Mouse (Mus musculus) forebrain, embryonic 15.5 days (tissue): ENCODE data around the gene Jund. TPM values are rescaled to one million over a fixed set of nuclear protein-coding genes. Genes with fewer than 3 reads are reported as not detected.

ENCODE experiments used
- ATAC-seq: fragments of 200-750 bp; cut with Nextera tagmentation; replicated peaks from 2 replicates; pipeline ENCODE4 v1.8.0; 2017; ENCODE audit warnings: mild to moderate bottlenecking, moderate TSS enrichment, moderate library complexity
- H3K27ac ChIP-seq: fragments of 300-500 bp; sonication (generic); replicated peaks from 2 replicates; pipeline ENCODE4 v1.5.1; 2015; ENCODE audit warnings: mild to moderate bottlenecking, inconsistent platforms
- H3K27me3 ChIP-seq: fragments of 300-500 bp; sonication (generic); 2 replicates; pipeline ENCODE4 v1.6.1; 2015; ENCODE audit warnings: inconsistent platforms
- H3K36me3 ChIP-seq: fragments of 300-500 bp; sonication (generic); 2 replicates; pipeline ENCODE4 v1.6.1; 2015; ENCODE audit warnings: mild to moderate bottlenecking, inconsistent platforms
- H3K4me1 ChIP-seq: fragments of 300-500 bp; sonication (generic); 2 replicates; pipeline ENCODE4 v1.6.1; 2015; ENCODE audit warnings: inconsistent platforms
- H3K4me2 ChIP-seq: fragments of 300-500 bp; sonication (generic); replicated peaks from 2 replicates; pipeline ENCODE4 v1.6.1; 2015; ENCODE audit warnings: mild to moderate bottlenecking, inconsistent platforms
- H3K4me3 ChIP-seq: fragments of 300-500 bp; sonication (generic); 2 replicates; pipeline ENCODE4 v1.5.1; 2015; ENCODE audit warnings: mild to moderate bottlenecking, inconsistent platforms
- H3K9ac ChIP-seq: fragments of 300-500 bp; sonication (generic); replicated peaks from 2 replicates; pipeline ENCODE4 v1.6.1; 2015; ENCODE audit warnings: mild to moderate bottlenecking, inconsistent platforms
- H3K9me3 ChIP-seq: fragments of 300-500 bp; sonication (generic); 2 replicates; pipeline ENCODE4 v1.6.1; 2016; ENCODE audit warnings: inconsistent platforms
- WGBS: fragments of 180-500 bp; shearing (Covaris S2); methylation state at CpG from one replicate; pipeline ENCODE4 v1.1.7; 2015; ENCODE audit warnings: mixed read lengths; 5-methylcytosine and 5-hydroxymethylcytosine counted together
- polyA plus RNA-seq: library from polyadenylated mRNA; unstranded; fragments of >200 nt; fragmentation: Nextera tagmentation; extraction: Ambion mirVana; gene quantifications from 2 replicates; pipeline ENCODE4 v1.2.1, GENCODE M21; 2015

Gene Jund
- polyA plus RNA-seq, 1 experiment from 2014 or later = 96.0 TPM

DNA sequence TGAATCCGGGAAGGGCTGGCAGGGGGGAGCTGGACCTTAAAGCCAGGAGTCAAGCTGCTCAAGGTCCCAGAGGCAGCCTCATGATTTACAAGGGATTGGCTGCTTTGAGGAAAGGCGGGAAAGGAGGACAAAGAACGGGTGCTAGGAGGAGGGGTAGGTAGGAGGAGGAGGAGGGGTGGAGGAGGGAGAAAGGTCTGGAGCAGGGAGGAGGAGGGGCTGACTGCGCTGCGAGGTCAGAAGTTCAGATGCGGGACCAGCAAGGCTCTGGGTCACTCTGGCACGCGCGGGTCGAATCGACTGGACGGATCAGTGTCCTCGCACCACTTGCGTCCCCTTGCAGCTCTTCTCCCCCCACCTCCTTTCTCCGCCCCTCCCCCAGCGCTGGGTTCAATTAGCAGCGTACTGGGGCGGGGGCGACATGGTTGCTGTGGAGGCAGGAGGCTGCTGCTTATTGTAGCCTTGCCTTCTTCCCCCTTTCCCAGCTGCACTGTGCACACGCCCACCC is 7.0 kb upstream of the Jund start:
- H3K4me2 ChIP-seq = peak overlapping the region; percentile 66
- peak; percentile 61 for ATAC-seq
- H3K4me3 ChIP-seq = peak overlapping the region; percentile 38
- no peaks in the 10 kb centered on the region for H3K9me3 ChIP-seq
- H3K4me1 ChIP-seq = peaks cover 34% of the 10 kb centered on the region
- H3K27me3 ChIP-seq = no peaks in the 10 kb centered on the region
- H3K27ac ChIP-seq = peak overlapping the region; percentile 80
- WGBS = under 1% methylated on average over 20 of the region's 20 CpGs
- H3K9ac ChIP-seq = peak overlapping the region; percentile 51
- H3K36me3 ChIP-seq = no peaks in the 10 kb centered on the region

DNA sequence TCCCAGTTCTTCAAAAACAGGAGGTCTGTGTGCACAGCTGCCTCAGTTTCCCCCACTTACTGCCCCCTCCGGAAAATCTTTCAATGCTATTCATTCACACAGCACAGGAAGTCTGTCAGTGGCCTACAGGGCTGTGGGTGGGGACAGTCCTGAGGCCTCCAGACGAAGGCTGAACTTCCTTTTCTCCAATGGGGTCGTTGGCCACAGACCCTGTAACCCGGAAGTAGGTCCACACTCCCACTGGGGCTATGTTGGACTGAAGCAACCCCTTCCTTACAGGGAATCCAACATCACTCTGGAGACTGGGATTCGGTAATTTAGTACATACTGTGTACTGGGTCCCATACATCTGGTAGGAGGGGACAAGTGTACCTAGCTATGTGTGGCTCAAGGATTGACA is 5.1 kb upstream of the Jund start:
- Histone ChIP-seq H3K27me3 (no peaks in the 10 kb centered on the region), H3K4me1 (peaks cover 49% of the 10 kb centered on the region), H3K36me3 (no peaks in the 10 kb centered on the region), H3K9ac (no peak overlapping the region), H3K4me3 (no peak overlapping the region), H3K27ac (no peak overlapping the region), H3K9me3 (no peaks in the 10 kb centered on the region), H3K4me2 (no peak overlapping the region)
- no peak for ATAC-seq
- 85% methylated on average over 5 of the region's 5 CpGs for WGBS

DNA sequence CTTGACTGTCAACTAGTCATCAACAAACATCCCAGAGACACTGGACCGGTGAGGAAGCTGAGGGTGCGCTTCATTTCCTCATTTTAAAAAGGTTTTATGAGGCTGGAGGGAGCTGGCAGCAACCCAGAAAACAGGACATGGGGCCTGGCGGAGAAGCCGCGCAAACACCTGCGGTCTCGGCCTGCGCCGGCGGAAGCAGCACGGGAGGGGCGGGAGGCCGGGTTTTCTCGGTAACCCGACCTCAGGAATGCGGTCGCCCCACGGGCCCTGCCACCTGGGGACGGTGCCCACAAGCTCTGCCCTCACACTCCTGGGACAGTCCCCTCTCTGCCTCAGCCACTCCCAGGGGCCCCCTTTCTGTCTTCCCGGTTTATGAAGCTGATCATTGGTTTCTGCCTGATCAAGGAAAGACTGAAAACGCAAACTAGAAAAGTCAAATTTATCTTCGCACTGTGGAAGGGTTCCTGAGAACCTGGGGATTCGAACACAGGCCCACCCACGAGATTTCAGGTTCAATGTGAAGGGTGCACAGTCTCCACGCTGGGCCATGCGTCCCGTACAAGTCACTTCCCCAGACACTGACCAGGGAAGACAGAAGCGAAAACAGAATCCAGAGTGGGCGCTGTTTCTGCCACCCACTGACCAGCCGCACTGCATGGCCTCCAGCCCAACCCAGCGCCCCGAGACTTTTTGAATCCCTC is 3.3 kb upstream of the Jund start:
- H3K27ac ChIP-seq = peak overlapping the region; percentile 98
- no peak overlapping the region for H3K4me2 ChIP-seq
- ATAC-seq = no peak
- H3K36me3 ChIP-seq = no peaks in the 10 kb centered on the region
- no peak overlapping the region for H3K4me3 ChIP-seq
- 39% methylated on average over 32 of the region's 32 CpGs for WGBS
- H3K4me1 ChIP-seq = peaks cover 44% of the 10 kb centered on the region
- H3K9me3 ChIP-seq = no peaks in the 10 kb centered on the region
- no peak overlapping the region for H3K9ac ChIP-seq
- H3K27me3 ChIP-seq = no peaks in the 10 kb centered on the region

DNA sequence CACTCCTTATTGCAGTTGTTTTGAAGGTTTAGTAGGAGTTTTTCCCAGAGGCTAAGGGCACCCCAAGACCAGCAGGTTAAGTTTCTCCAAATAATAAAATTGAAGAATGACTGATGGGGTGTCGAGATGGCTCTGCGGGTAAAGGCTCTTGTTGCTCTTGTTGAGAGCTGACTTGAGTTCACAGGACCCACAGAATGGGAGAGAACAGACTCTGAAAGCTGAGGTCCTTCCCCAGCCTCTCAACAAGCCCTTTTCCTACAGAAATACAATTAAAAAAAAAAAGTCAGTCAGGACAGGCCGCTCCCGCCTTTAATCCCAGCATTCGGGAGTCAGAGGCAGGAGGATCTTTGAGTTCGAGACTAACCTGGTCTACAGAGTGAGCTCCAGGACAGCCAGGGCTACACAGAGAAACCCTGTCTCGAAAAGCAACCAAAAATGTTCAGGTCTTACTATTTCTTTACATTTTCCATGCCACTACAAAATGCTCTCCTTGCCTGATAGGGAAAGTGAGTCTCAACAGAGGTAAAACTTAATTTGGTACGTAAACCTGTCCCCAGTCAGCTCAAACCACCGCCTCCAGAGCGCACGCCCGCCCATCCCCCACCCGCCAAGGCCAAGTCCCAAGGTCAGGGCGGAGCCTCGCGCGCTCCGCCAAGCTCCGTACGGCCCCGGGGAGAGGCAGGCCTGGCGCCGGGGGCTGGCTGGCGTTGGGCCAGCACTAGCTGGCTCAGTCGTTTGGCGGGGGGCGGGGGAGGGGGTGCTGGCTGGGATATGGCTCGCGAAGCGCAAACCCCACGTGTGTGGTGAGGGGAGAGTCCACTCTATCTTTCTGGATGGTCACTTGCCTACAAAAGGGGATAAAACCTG is 2.5 kb upstream of the Jund start:
- 5% methylated on average over 31 of the region's 31 CpGs for WGBS
- H3K4me2 ChIP-seq = peak overlapping the region; percentile 52
- H3K4me3 ChIP-seq = peak overlapping the region; percentile 26
- H3K9me3 ChIP-seq = no peaks in the 10 kb centered on the region
- peak overlapping the region; percentile 98 for H3K27ac ChIP-seq
- no peaks in the 10 kb centered on the region for H3K36me3 ChIP-seq
- H3K4me1 ChIP-seq = peaks cover 49% of the 10 kb centered on the region
- no peak for ATAC-seq
- H3K9ac ChIP-seq = peak overlapping the region; percentile 44
- no peaks in the 10 kb centered on the region for H3K27me3 ChIP-seq

DNA sequence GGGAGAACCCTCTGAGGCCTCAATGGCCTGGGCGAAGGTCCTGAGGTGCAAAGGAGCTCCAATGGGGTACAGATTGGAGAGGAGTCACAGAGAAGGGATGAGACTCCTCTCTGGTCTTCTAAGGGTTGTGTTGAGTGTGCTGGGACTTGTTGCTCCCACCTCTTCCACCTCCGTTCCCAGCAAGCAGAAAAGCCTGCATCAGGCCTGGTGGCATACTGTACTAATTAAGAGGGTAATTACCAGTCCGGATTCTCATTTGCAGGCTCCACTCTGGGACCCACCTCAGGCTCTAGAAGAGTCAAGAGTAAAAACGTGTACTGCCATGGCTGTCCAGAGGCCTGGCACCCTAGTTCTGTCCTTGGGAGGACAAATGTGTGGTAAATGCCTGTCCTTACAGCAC is 1.8 kb upstream of the Jund start:
- H3K9me3 ChIP-seq = no peaks in the 10 kb centered on the region
- peak overlapping the region; percentile 44; the same call in 1 of the 2 replicates for H3K9ac ChIP-seq
- no peaks in the 10 kb centered on the region for H3K27me3 ChIP-seq
- 18% methylated on average over 4 of the region's 4 CpGs for WGBS
- H3K4me3 ChIP-seq = no peak overlapping the region
- ATAC-seq = no peak
- H3K4me1 ChIP-seq = peaks cover 50% of the 10 kb centered on the region
- H3K36me3 ChIP-seq = no peaks in the 10 kb centered on the region
- peak overlapping the region; percentile 52 for H3K4me2 ChIP-seq
- peak overlapping the region; percentile 98 for H3K27ac ChIP-seq

DNA sequence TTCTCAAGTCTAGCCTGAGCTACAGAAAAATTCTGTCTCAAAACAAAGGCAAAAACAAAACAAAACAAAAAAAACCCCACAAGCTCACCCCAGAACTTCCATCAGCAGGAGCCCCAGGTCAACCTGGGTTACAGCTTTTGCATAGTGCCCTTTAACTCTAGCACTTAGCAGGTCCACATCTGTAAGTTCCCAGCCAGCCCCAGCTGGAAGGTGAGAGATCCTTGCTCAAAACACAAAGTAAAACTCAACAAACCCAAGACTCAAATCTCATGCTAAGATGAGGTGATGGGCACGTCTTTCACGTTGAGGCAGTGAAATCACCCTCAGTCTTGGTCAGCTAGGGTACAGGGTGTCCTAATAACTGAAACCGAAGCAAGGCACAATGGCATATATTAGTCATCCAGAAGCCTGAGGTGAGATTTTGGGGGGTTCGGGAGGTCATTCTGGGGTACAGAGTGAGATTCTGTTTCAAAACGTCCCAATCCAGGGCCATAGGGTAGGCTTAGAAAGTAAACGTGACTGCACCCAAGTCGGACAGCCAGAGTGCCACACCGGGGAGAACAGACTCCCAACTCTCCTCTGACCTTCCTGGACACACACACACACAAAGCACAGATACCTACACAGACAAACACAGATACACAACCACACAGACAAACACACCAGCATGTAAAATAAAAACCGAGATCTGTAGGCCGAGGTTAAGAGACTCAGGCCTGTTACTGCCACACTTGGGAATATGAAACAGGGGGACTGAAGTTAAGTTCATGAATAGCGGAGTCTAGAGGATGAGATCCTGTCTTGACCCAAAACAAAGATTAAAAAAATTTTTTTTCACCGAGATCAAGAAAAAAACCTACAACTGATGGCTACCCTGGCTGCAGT is 1.1 kb upstream of the Jund start:
- Histone ChIP-seq H3K4me3 (peak overlapping the region; percentile 95), H3K36me3 (no peaks in the 10 kb centered on the region), H3K27me3 (no peaks in the 10 kb centered on the region), H3K4me2 (peak overlapping the region; percentile 71), H3K27ac (peak overlapping the region; percentile 98), H3K4me1 (peaks cover 51% of the 10 kb centered on the region), H3K9ac (peak overlapping the region; percentile 100; the same call in 1 of the 2 replicates), H3K9me3 (no peaks in the 10 kb centered on the region)
- 71% methylated on average over 12 of the region's 12 CpGs for WGBS
- ATAC-seq = no peak

DNA sequence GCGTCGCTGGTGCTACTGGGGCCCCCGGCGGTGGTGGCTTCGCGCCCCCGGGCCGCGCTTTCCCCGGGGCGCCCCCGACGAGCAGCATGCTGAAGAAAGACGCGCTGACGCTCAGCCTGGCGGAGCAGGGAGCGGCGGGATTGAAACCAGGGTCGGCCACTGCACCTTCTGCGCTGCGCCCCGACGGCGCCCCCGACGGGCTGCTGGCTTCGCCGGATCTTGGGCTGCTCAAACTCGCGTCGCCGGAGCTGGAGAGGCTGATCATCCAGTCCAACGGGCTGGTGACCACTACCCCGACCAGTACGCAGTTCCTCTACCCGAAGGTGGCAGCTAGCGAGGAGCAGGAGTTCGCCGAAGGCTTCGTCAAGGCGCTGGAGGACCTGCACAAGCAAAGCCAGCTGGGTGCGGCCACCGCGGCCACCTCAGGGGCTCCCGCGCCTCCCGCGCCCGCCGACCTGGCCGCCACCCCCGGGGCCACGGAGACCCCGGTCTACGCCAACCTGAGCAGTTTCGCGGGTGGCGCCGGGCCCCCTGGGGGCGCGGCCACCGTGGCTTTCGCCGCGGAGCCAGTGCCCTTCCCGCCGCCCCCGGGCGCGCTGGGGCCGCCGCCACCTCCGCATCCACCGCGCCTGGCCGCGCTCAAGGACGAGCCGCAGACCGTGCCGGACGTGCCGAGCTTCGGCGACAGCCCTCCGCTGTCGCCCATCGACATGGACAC is 526 bp downstream of the Jund start:
- ATAC-seq = peak; percentile 2
- Histone ChIP-seq H3K4me2 (peak overlapping the region; percentile 69), H3K27me3 (no peaks in the 10 kb centered on the region), H3K4me3 (peak overlapping the region; percentile 95), H3K36me3 (peaks cover 3% of the 10 kb centered on the region; the same call in 1 of the 2 replicates), H3K27ac (peak overlapping the region; percentile 98), H3K9ac (peak overlapping the region; percentile 100), H3K9me3 (no peaks in the 10 kb centered on the region), H3K4me1 (peaks cover 65% of the 10 kb centered on the region)
- under 1% methylated on average over 88 of the region's 89 CpGs for WGBS

DNA sequence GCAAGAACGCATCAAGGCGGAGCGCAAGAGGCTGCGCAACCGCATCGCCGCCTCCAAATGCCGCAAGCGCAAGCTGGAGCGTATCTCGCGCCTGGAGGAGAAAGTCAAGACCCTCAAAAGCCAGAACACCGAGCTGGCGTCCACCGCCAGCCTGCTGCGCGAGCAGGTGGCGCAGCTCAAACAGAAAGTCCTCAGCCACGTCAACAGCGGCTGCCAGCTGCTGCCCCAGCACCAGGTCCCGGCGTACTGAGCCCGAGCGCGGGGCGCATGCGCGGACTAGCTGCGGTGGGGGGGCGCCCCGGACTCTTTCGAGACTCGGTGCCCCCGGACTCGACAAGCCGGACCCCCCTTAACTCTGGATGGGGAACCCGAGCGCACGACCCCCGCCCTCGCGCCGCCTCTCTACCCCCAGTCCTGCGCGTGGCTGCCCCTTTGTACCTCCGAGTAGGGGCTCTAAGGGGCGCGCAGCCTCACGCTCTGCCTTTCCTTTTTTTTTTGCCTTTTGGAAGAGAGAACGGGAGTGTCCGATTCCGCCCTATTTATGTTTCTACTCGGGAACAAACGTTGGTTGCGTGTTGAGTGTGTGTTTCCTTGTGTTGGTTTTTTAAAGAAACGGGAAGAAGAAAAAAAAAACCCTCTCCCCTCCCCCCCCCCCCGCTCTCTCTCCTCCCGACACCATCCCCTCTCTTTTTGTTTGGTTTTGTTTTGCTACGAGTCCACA is 1.2 kb downstream of the Jund start:
- Histone ChIP-seq H3K4me3 (peak overlapping the region; percentile 95), H3K27ac (peak overlapping the region; percentile 98), H3K27me3 (no peaks in the 10 kb centered on the region), H3K36me3 (peaks cover 3% of the 10 kb centered on the region; the same call in 1 of the 2 replicates), H3K9ac (peak overlapping the region; percentile 100), H3K4me2 (peak overlapping the region; percentile 69), H3K9me3 (no peaks in the 10 kb centered on the region), H3K4me1 (peaks cover 65% of the 10 kb centered on the region)
- WGBS = under 1% methylated on average over 59 of the region's 59 CpGs
- ATAC-seq = peak; percentile 7

DNA sequence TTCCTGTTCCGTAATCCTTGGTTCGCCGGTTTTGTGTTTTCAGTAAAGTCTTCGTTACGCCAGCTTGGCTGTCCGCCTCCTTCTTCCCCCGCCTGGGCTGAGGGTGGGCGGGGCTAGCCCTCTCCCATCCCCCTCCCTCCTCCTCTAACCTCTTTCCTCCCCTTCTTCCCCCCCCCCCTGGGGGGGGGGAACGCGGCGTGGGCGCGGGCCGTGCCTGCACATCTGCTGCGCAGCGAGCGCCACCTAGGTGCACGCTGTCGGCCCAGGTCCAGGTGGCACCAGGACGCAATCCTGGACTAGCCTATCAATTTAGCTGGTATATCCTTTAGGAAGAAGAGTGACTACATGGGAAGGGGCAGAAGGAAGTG is 1.8 kb downstream of the Jund start:
- Histone ChIP-seq H3K27ac (peak overlapping the region; percentile 98), H3K4me2 (peak overlapping the region; percentile 69), H3K27me3 (no peaks in the 10 kb centered on the region), H3K36me3 (peaks cover 3% of the 10 kb centered on the region; the same call in 1 of the 2 replicates), H3K4me3 (peak overlapping the region; percentile 95), H3K9ac (peak overlapping the region; percentile 100), H3K4me1 (peaks cover 62% of the 10 kb centered on the region), H3K9me3 (no peaks in the 10 kb centered on the region)
- 0% methylated on average over 20 of the region's 20 CpGs for WGBS
- ATAC-seq = peak; percentile 16; the same call in 1 of the 2 replicates

DNA sequence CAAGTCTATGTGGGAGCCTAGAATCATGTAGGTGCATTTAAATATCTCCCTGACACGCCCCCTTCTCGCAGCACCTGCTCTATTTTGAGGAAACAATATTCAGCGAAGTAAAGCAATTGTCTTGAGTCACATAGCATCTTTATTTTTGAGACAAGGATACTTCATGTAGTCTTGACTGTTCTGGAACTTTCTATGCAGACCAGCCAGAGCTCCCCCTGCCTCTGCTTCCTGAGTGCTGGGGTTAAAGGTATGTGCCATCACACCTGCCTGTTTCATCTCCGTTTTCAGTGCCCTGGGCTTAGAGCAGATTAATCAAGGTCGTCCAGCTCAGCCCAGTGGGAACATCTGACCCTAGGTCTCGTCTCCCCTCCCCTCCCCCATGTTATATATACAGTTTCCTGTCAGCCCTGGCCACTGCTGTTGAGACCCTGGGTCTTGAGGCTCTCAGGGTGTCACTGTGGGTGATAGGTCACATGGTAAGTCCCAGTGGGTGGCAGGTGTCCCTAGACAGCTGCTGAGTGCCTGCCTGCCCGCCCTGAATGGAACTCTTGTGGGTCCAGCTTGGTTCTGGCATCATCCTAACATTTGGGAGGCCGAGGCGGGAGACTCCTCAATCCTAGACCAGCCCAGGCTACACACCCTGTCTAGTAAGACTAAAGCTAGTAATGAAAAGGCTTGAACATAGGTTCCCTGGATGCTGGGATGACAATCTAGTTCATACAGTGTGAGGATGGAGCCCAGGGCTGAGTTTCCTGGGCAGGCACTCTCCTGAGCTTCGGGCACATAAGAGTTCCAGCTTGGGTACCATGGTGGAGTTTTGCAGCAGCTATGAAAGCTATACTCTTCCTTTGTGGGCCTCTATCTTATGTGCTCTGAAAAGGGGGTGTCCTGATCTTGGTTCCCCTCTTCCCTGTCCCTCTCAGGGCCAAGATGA is 2.6 kb downstream of the Jund start:
- peak overlapping the region; percentile 98 for H3K27ac ChIP-seq
- H3K4me3 ChIP-seq = peak overlapping the region; percentile 95
- ATAC-seq = no peak
- peaks cover 3% of the 10 kb centered on the region; the same call in 1 of the 2 replicates for H3K36me3 ChIP-seq
- 54% methylated on average over 10 of the region's 10 CpGs for WGBS
- H3K9me3 ChIP-seq = no peaks in the 10 kb centered on the region
- peak overlapping the region; percentile 100 for H3K9ac ChIP-seq
- peaks cover 56% of the 10 kb centered on the region for H3K4me1 ChIP-seq
- H3K4me2 ChIP-seq = peak overlapping the region; percentile 69
- H3K27me3 ChIP-seq = no peaks in the 10 kb centered on the region
